Mouse (Mus musculus): ENCODE results near the gene Pkdrej. TPM values are rescaled to one million over a fixed set of nuclear protein-coding genes. Genes with fewer than 3 reads are reported as not detected.
A peak's percentile ranks its signal among the peaks of the same experiment; 100 is the strongest.
"Not testable (repeated sequence)": the region's sequence is repeated elsewhere in the genome, so short reads cannot be mapped to it uniquely, and the experiment has no call there.

Pkdrej gene
- polyA plus RNA-seq, 1 experiment, result 0.05 TPM

- Histone ChIP-seq H3K27me3 (replicated peaks; ENCODE audit: control insufficient read depth, insufficient read depth, low read length) (no peaks in the 10 kb centered on the region), H3K4me1 (ENCODE audit: control insufficient read depth, insufficient read depth, low read length) (no peaks in the 10 kb centered on the region), H3K4me3 (ENCODE audit: insufficient read depth, low read depth, low read length) (no peak overlapping the region), H3K36me3 (ENCODE audit: control insufficient read depth, insufficient read depth, low read length) (no peaks in the 10 kb centered on the region; the same call in 1 of the 2 replicates), H3K27ac (ENCODE audit: insufficient read depth, low read depth, low read length) (no peak overlapping the region)
- 80% methylated on average over 3 of the region's 3 CpGs for WGBS
- TF ChIP-seq POLR2A (IDR thresholded peaks at IDR 0.05; ENCODE audit: low read depth, low read length) (no peak), CTCF (conservative IDR thresholded peaks at IDR 0.05; ENCODE audit: insufficient read depth, insufficient read length, low read depth, low read length) (no peak)
- no peak for DNase-seq
Measured at GRCm38 (mm10) chr15:85784341-85784740, 37.2 kb downstream of the Pkdrej start.

- H3K27me3 ChIP-seq (replicated peaks; ENCODE audit: control insufficient read depth, insufficient read depth, low read length), result no peaks in the 10 kb centered on the region
- H3K4me3 ChIP-seq (ENCODE audit: insufficient read depth, low read depth, low read length), result no peak overlapping the region
- 75% methylated on average over 4 of the region's 4 CpGs for WGBS
- no peak for DNase-seq
- H3K4me1 ChIP-seq (ENCODE audit: control insufficient read depth, insufficient read depth, low read length), result peaks cover under 1% of the 10 kb centered on the region; the same call in 1 of the 2 replicates
- H3K36me3 ChIP-seq (ENCODE audit: control insufficient read depth, insufficient read depth, low read length), result no peaks in the 10 kb centered on the region; the same call in 1 of the 2 replicates
- peak; percentile 32 for TF ChIP-seq CTCF (conservative IDR thresholded peaks at IDR 0.05; ENCODE audit: insufficient read depth, insufficient read length, low read depth, low read length)
- no peak for TF ChIP-seq POLR2A (IDR thresholded peaks at IDR 0.05; ENCODE audit: low read depth, low read length)
- no peak overlapping the region for H3K27ac ChIP-seq (ENCODE audit: insufficient read depth, low read depth, low read length)
Measured at GRCm38 (mm10) chr15:85783146-85783545, 38.4 kb downstream of the Pkdrej start.

GRCm38 (mm10) chr15:85778891-85779290 is 42.6 kb downstream of the Pkdrej start:
- H3K4me3 ChIP-seq (ENCODE audit: insufficient read depth, low read depth, low read length); H3K36me3 ChIP-seq (ENCODE audit: control insufficient read depth, insufficient read depth, low read length); H3K27me3 ChIP-seq (replicated peaks; ENCODE audit: control insufficient read depth, insufficient read depth, low read length); H3K27ac ChIP-seq (ENCODE audit: insufficient read depth, low read depth, low read length): not testable (repeated sequence)
- 66% methylated on average over 6 of the region's 6 CpGs for WGBS
- DNase-seq, result peak; percentile 58
- peaks cover 17% of the 10 kb centered on the region; the same call in 1 of the 2 replicates for H3K4me1 ChIP-seq (ENCODE audit: control insufficient read depth, insufficient read depth, low read length)

- Histone ChIP-seq H3K4me3 (ENCODE audit: insufficient read depth, low read depth, low read length) (no peak overlapping the region), H3K36me3 (ENCODE audit: control insufficient read depth, insufficient read depth, low read length) (no peaks in the 10 kb centered on the region), H3K27me3 (replicated peaks; ENCODE audit: control insufficient read depth, insufficient read depth, low read length) (no peaks in the 10 kb centered on the region), H3K4me1 (ENCODE audit: control insufficient read depth, insufficient read depth, low read length) (peaks cover 25% of the 10 kb centered on the region), H3K27ac (ENCODE audit: insufficient read depth, low read depth, low read length) (peak overlapping the region; percentile 0; the same call in 1 of the 2 replicates)
- TF ChIP-seq CTCF (conservative IDR thresholded peaks at IDR 0.05; ENCODE audit: insufficient read depth, insufficient read length, low read depth, low read length), result no peak
- TF ChIP-seq POLR2A (IDR thresholded peaks at IDR 0.05; ENCODE audit: low read depth, low read length), result no peak
- 59% methylated on average over 5 of the region's 5 CpGs for WGBS
- DNase-seq, result peak; percentile 92
Measured at GRCm38 (mm10) chr15:85776771-85777170, 44.8 kb downstream of the Pkdrej start.

- H3K36me3 ChIP-seq (ENCODE audit: control insufficient read depth, insufficient read depth, low read length), result no peaks in the 10 kb centered on the region
- H3K27me3 ChIP-seq (replicated peaks; ENCODE audit: control insufficient read depth, insufficient read depth, low read length), result no peaks in the 10 kb centered on the region
- WGBS, result 67% methylated on average over 2 of the region's 2 CpGs
- peak; percentile 25 for DNase-seq
- no peak overlapping the region for H3K4me3 ChIP-seq (ENCODE audit: insufficient read depth, low read depth, low read length)
- peaks cover 31% of the 10 kb centered on the region for H3K4me1 ChIP-seq (ENCODE audit: control insufficient read depth, insufficient read depth, low read length)
- TF ChIP-seq POLR2A (IDR thresholded peaks at IDR 0.05; ENCODE audit: low read depth, low read length) (no peak), CTCF (conservative IDR thresholded peaks at IDR 0.05; ENCODE audit: insufficient read depth, insufficient read length, low read depth, low read length) (no peak)
- H3K27ac ChIP-seq (ENCODE audit: insufficient read depth, low read depth, low read length), result no peak overlapping the region
Measured at GRCm38 (mm10) chr15:85776241-85776640, 45.3 kb downstream of the Pkdrej start.

- Histone ChIP-seq H3K27me3 (replicated peaks; ENCODE audit: control insufficient read depth, insufficient read depth, low read length) (no peaks in the 10 kb centered on the region), H3K27ac (ENCODE audit: insufficient read depth, low read depth, low read length) (no peak overlapping the region), H3K4me1 (ENCODE audit: control insufficient read depth, insufficient read depth, low read length) (peaks cover 37% of the 10 kb centered on the region), H3K4me3 (ENCODE audit: insufficient read depth, low read depth, low read length) (no peak overlapping the region), H3K36me3 (ENCODE audit: control insufficient read depth, insufficient read depth, low read length) (no peaks in the 10 kb centered on the region)
- TF ChIP-seq POLR2A (IDR thresholded peaks at IDR 0.05; ENCODE audit: low read depth, low read length) (no peak), CTCF (conservative IDR thresholded peaks at IDR 0.05; ENCODE audit: insufficient read depth, insufficient read length, low read depth, low read length) (no peak)
- 85% methylated on average over 7 of the region's 7 CpGs for WGBS
- DNase-seq, result no peak
Measured at GRCm38 (mm10) chr15:85775001-85775400, 46.5 kb downstream of the Pkdrej start.

- peak; percentile 33 for DNase-seq
- Histone ChIP-seq H3K4me1 (ENCODE audit: control insufficient read depth, insufficient read depth, low read length) (peaks cover 37% of the 10 kb centered on the region), H3K27me3 (replicated peaks; ENCODE audit: control insufficient read depth, insufficient read depth, low read length) (no peaks in the 10 kb centered on the region), H3K4me3 (ENCODE audit: insufficient read depth, low read depth, low read length) (no peak overlapping the region), H3K36me3 (ENCODE audit: control insufficient read depth, insufficient read depth, low read length) (no peaks in the 10 kb centered on the region), H3K27ac (ENCODE audit: insufficient read depth, low read depth, low read length) (peak overlapping the region; percentile 24; the same call in 1 of the 2 replicates)
- WGBS, result 70% methylated on average over 9 of the region's 9 CpGs
- no peak for TF ChIP-seq CTCF (conservative IDR thresholded peaks at IDR 0.05; ENCODE audit: insufficient read depth, insufficient read length, low read depth, low read length)
- no peak for TF ChIP-seq POLR2A (IDR thresholded peaks at IDR 0.05; ENCODE audit: low read depth, low read length)
Measured at GRCm38 (mm10) chr15:85774419-85774818, 47.1 kb downstream of the Pkdrej start.
